Comparison of ENCODE assay signal across 23 mouse cellular contexts in genomic region chr2:67816149-67816548, GRCm38 (mm10).
DNase-seq lines count a peak whose midpoint lies in the region; ATAC-seq and TF ChIP-seq lines count a peak whose summit lies in the region.
"Had no signal": no experiment of that assay in that cellular context is flagged by ENCODE, and none has a peak within 500 bp of the region (broad histone marks: within the 10 kb centered on the region; RNA-seq: fewer than 3 reads in every experiment).

No protein-coding gene starts in this region.

- no peaks in the 10 kb centered on the region for H3K36me3 ChIP-seq in neural tube, embryonic 14.5 days (ENCODE audit: control insufficient read depth, insufficient read depth, low read length)
- H3K36me3 ChIP-seq in neural tube, embryonic 15.5 days, result no peaks in the 10 kb centered on the region
- no peaks in the 10 kb centered on the region for H3K36me3 ChIP-seq in midbrain, postnatal 0 days (ENCODE audit: insufficient read depth, low read length)
- H3K36me3 ChIP-seq: G1E had no signal

- no peak overlapping the region for H3K27ac ChIP-seq in neural tube, embryonic 14.5 days (ENCODE audit: low read depth, low read length)
- no peak overlapping the region for H3K27ac ChIP-seq in neural tube, embryonic 15.5 days (replicated peaks)
- no peak overlapping the region for H3K27ac ChIP-seq in midbrain, postnatal 0 days (ENCODE audit: low read depth, low read length)

- H3K4me1 ChIP-seq in neural tube, embryonic 14.5 days (ENCODE audit: control insufficient read depth, insufficient read depth, low read length), result no peaks in the 10 kb centered on the region
- no peaks in the 10 kb centered on the region for H3K4me1 ChIP-seq in neural tube, embryonic 15.5 days
- H3K4me1 ChIP-seq in midbrain, postnatal 0 days (ENCODE audit: insufficient read depth, low read length), result no peaks in the 10 kb centered on the region

- H3K9ac ChIP-seq in neural tube, embryonic 14.5 days (replicated peaks; ENCODE audit: low read depth, low read length), result no peak overlapping the region
- no peak overlapping the region for H3K9ac ChIP-seq in neural tube, embryonic 15.5 days (replicated peaks)
- no peak overlapping the region for H3K9ac ChIP-seq in midbrain, postnatal 0 days (replicated peaks; ENCODE audit: low read length, poor library complexity, severe bottlenecking)

- H3K4me3 ChIP-seq in neural tube, embryonic 14.5 days (ENCODE audit: low read depth, low read length), result no peak overlapping the region
- H3K4me3 ChIP-seq in neural tube, embryonic 15.5 days (replicated peaks), result no peak overlapping the region
- no peak overlapping the region for H3K4me3 ChIP-seq in midbrain, postnatal 0 days (ENCODE audit: low read depth, low read length)

- DNase-seq in Muller cell, postnatal 12 days (ENCODE audit: inconsistent ontology term), result peak; percentile 65
- DNase-seq in retina, embryonic 14.5 days (ENCODE audit: low spot score), result peak; percentile 47
- peak; percentile 64 for DNase-seq in retina, postnatal 1 day
- no peak for DNase-seq in heart, adult 9 months (ENCODE audit: low spot score in 2 of 2)
- DNase-seq in midbrain, postnatal 0 days (ENCODE audit: low spot score), result no peak
- DNase-seq in layer of hippocampus, adult 18-20 months (ENCODE audit: low spot score in 2 of 2), result no peak
- DNase-seq: adrenal gland, adult 2 months; adrenal gland, adult 8-10 months; adrenal gland, postnatal 10 days; adrenal gland, postnatal 14 days; adrenal gland, postnatal 25 days; adrenal gland, postnatal 36 days; B cell, adult 2 months; cerebellum, adult 11 months; cerebellum, adult 11-12 months; cerebellum, adult 18-20 months had no signal

- H3K4me2 ChIP-seq in neural tube, embryonic 14.5 days (ENCODE audit: low read depth, low read length), result no peak overlapping the region
- no peak overlapping the region for H3K4me2 ChIP-seq in neural tube, embryonic 15.5 days
- no peak overlapping the region for H3K4me2 ChIP-seq in midbrain, postnatal 0 days (ENCODE audit: low read depth, low read length, poor library complexity, severe bottlenecking)

- ATAC-seq in neural tube, embryonic 14.5 days (ENCODE audit: low read depth), result peak; percentile 69
- ATAC-seq in neural tube, embryonic 15.5 days (ENCODE audit: low FRiP score), result no peak
- no peak for ATAC-seq in midbrain, postnatal 0 days (ENCODE audit: low FRiP score)
- ATAC-seq: activated CD4-positive, CD25-positive, alpha-beta regulatory T cell, adult 4 months; CD4-positive, CD25-positive, alpha-beta regulatory T cell, adult 4 months; Patski had no signal

- H3K9me3 ChIP-seq in neural tube, embryonic 14.5 days (ENCODE audit: control insufficient read depth, low read length), result no peaks in the 10 kb centered on the region
- no peaks in the 10 kb centered on the region for H3K9me3 ChIP-seq in neural tube, embryonic 15.5 days (replicated peaks)
- no peaks in the 10 kb centered on the region for H3K9me3 ChIP-seq in midbrain, postnatal 0 days (ENCODE audit: low read length)

- WGBS in neural tube, embryonic 14.5 days, result 48% methylated on average over 2 of the region's 2 CpGs
- WGBS in neural tube, embryonic 15.5 days, result 43% methylated on average over 2 of the region's 2 CpGs
- WGBS in midbrain, postnatal 0 days, result 62% methylated on average over 2 of the region's 2 CpGs

- TF ChIP-seq CTCF in midbrain, postnatal 0 days (IDR thresholded peaks at IDR 0.05), result no peak

- no peaks in the 10 kb centered on the region for H3K27me3 ChIP-seq in neural tube, embryonic 14.5 days (ENCODE audit: control insufficient read depth, insufficient read depth, low read length)
- no peaks in the 10 kb centered on the region for H3K27me3 ChIP-seq in neural tube, embryonic 15.5 days (replicated peaks)
- H3K27me3 ChIP-seq in midbrain, postnatal 0 days (ENCODE audit: insufficient read depth, low read length), result no peaks in the 10 kb centered on the region
- H3K27me3 ChIP-seq: CH12.LX, Patski had no signal

Comparison
In these comparisons a context has a peak if more than half of its experiments do, and no peak if none do; other contexts are left out.
1. DNase-seq: peak in Muller cell, postnatal 12 days (single experiment), retina, embryonic 14.5 days (single experiment) and retina, postnatal 1 day (single experiment); none in heart, adult 9 months (0 of 2), midbrain, postnatal 0 days (single experiment) and layer of hippocampus, adult 18-20 months (0 of 2).